Mouse (Mus musculus): ENCODE results near the gene Sgip1. TPM values are rescaled to one million over a fixed set of nuclear protein-coding genes. Genes with fewer than 3 reads are reported as not detected.

Sgip1 gene
- polyA plus RNA-seq, 1 experiment from 2014 or later: 0.60 TPM

DNA sequence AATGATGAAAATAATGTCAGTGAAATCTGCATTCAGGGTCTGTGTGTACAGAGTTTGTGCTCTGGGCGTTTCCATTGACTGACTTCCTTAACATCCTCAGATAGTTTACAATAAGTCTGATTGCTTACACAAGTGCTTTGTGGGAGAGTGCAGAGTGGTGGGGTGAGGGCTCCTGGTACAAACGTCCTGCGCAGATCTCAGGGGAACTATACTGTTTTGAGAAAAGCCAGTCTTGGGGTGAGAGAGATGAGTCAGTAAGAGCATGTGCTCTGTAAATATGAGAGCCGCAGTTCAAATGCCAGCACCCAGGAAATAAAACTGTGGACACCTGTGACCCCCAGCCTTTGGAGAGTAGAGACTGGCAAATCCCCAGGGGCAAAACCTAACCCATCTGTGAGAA is 80.7 kb downstream of the Sgip1 start:
- Histone ChIP-seq H3K36me3 (replicated peaks; ENCODE audit: insufficient read depth, low read length) (no peaks in the 10 kb centered on the region), H3K9me3 (ENCODE audit: low read length) (no peaks in the 10 kb centered on the region), H3K4me1 (ENCODE audit: insufficient read depth) (no peaks in the 10 kb centered on the region), H3K9ac (replicated peaks) (no peak overlapping the region), H3K4me3 (ENCODE audit: low read depth, low read length) (no peak overlapping the region), H3K27me3 (ENCODE audit: insufficient read depth, low read length) (no peaks in the 10 kb centered on the region), H3K27ac (ENCODE audit: low read depth) (no peak overlapping the region), H3K4me2 (ENCODE audit: low read depth, low read length) (no peak overlapping the region)
- no peak for ATAC-seq
- DNase-seq: no peak
- 61% methylated on average over 4 of the region's 4 CpGs for WGBS (ENCODE audit: insufficient replicate concordance)
- no peak for TF ChIP-seq CTCF (IDR thresholded peaks at IDR 0.05; ENCODE audit: low read depth)
- TF ChIP-seq EP300 (IDR thresholded peaks at IDR 0.05; ENCODE audit: low read depth): no peak

DNA sequence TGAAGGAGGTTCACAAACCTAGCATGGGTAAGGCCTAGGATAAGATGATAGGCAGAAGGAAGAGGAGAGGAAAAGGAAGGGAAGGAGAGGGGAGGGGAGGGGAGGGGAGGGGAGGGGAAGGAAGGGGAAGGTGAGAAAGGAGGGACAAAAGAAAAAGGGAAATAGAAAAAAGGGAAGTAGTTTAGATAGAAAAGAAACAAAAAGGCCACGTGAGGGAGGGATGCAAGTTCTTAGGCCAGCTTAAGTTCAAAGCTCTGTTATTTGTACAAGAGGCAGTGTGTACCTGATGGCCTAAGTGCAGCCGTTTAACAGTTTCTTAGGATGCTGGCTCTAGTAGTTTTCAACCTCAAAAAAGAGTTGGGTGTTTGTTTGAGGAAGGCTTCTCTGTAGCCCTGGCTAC is 83.4 kb downstream of the Sgip1 start:
- Histone ChIP-seq H3K36me3 (replicated peaks; ENCODE audit: insufficient read depth, low read length) (no peaks in the 10 kb centered on the region), H3K4me2 (ENCODE audit: low read depth, low read length) (no peak overlapping the region), H3K9ac (replicated peaks) (no peak overlapping the region), H3K9me3 (ENCODE audit: low read length) (no peaks in the 10 kb centered on the region), H3K4me1 (ENCODE audit: insufficient read depth) (no peaks in the 10 kb centered on the region), H3K4me3 (ENCODE audit: low read depth, low read length) (no peak overlapping the region), H3K27ac (ENCODE audit: low read depth) (no peak overlapping the region), H3K27me3 (ENCODE audit: insufficient read depth, low read length) (no peaks in the 10 kb centered on the region)
- TF ChIP-seq CTCF (IDR thresholded peaks at IDR 0.05; ENCODE audit: low read depth) (no peak), EP300 (IDR thresholded peaks at IDR 0.05; ENCODE audit: low read depth) (no peak)
- ATAC-seq (no peak), DNase-seq (no peak)
- 37% methylated on average over 2 of the region's 2 CpGs for WGBS (ENCODE audit: insufficient replicate concordance)

DNA sequence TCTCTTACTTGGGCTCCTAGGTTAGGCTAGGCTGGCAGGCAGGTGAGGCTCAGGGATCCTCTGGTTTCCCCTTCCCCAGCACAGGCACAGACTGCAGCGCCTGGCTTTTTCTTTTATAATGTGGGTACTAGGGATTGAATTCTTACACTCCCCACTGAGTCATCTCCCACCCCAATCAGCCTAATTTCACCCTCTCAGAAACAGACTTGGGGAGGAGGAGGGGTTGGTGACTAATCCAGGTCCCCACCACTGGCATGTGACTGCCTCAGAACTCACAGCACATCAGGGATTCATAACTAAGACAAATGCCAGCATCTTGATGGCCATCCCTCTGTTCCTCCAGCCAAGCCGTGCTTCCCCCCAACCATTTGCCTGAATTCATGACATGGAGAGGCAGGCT is 85.1 kb downstream of the Sgip1 start:
- WGBS (ENCODE audit: insufficient replicate concordance): 75% methylated on average over 2 of the region's 2 CpGs

DNA sequence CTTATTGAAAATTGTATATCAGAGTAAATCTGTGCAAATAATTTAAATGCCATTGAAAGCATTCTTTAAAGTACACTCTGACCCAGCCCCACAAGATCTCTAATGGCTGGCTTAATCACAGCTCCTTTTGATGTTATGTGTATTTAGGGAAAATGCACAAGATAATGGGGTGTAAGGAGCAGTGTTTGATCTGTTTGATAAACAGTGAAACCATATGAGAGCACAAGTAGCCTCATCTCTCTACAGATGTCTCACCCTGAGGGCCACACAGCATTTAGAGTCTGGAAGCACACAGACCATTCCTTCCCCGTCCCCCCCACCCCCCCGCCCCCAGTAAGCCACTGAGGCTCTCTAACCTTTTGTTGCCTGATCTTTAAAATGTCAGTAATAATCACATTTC is 87.4 kb downstream of the Sgip1 start:
- WGBS (ENCODE audit: insufficient replicate concordance): 76% methylated on average over 2 of the region's 2 CpGs
- H3K36me3 ChIP-seq (replicated peaks; ENCODE audit: insufficient read depth, low read length): no peaks in the 10 kb centered on the region
- no peak for ATAC-seq
- no peak overlapping the region for H3K9ac ChIP-seq (replicated peaks)
- DNase-seq: no peak
- no peak for TF ChIP-seq EP300 (IDR thresholded peaks at IDR 0.05; ENCODE audit: low read depth)
- TF ChIP-seq CTCF (IDR thresholded peaks at IDR 0.05; ENCODE audit: low read depth): no peak
- no peak overlapping the region for H3K4me3 ChIP-seq (ENCODE audit: low read depth, low read length)
- H3K27me3 ChIP-seq (ENCODE audit: insufficient read depth, low read length): no peaks in the 10 kb centered on the region
- H3K4me1 ChIP-seq (ENCODE audit: insufficient read depth): no peaks in the 10 kb centered on the region
- H3K27ac ChIP-seq (ENCODE audit: low read depth): no peak overlapping the region
- H3K4me2 ChIP-seq (ENCODE audit: low read depth, low read length): no peak overlapping the region
- no peaks in the 10 kb centered on the region for H3K9me3 ChIP-seq (ENCODE audit: low read length)

More for the DNA sequence above, 85.1 kb downstream of the Sgip1 start:
- Histone ChIP-seq H3K36me3 (replicated peaks; ENCODE audit: insufficient read depth, low read length) (no peaks in the 10 kb centered on the region), H3K27ac (ENCODE audit: low read depth) (no peak overlapping the region), H3K4me2 (ENCODE audit: low read depth, low read length) (no peak overlapping the region), H3K4me3 (ENCODE audit: low read depth, low read length) (no peak overlapping the region), H3K9me3 (ENCODE audit: low read length) (no peaks in the 10 kb centered on the region), H3K9ac (replicated peaks) (no peak overlapping the region), H3K4me1 (ENCODE audit: insufficient read depth) (no peaks in the 10 kb centered on the region), H3K27me3 (ENCODE audit: insufficient read depth, low read length) (no peaks in the 10 kb centered on the region)
- ATAC-seq: no peak
- TF ChIP-seq EP300 (IDR thresholded peaks at IDR 0.05; ENCODE audit: low read depth) (no peak), CTCF (IDR thresholded peaks at IDR 0.05; ENCODE audit: low read depth) (no peak)
- no peak for DNase-seq

- DNase-seq (no peak), ATAC-seq (no peak)
- Histone ChIP-seq H3K4me3 (ENCODE audit: low read depth, low read length) (no peak overlapping the region), H3K9me3 (ENCODE audit: low read length) (no peaks in the 10 kb centered on the region), H3K36me3 (replicated peaks; ENCODE audit: insufficient read depth, low read length) (no peaks in the 10 kb centered on the region), H3K4me1 (ENCODE audit: insufficient read depth) (no peaks in the 10 kb centered on the region), H3K4me2 (ENCODE audit: low read depth, low read length) (no peak overlapping the region), H3K27ac (ENCODE audit: low read depth) (no peak overlapping the region), H3K9ac (replicated peaks) (no peak overlapping the region), H3K27me3 (ENCODE audit: insufficient read depth, low read length) (no peaks in the 10 kb centered on the region)
- TF ChIP-seq CTCF (IDR thresholded peaks at IDR 0.05; ENCODE audit: low read depth): no peak
- no peak for TF ChIP-seq EP300 (IDR thresholded peaks at IDR 0.05; ENCODE audit: low read depth)
- 81% methylated on average over 1 of the region's 1 CpGs for WGBS (ENCODE audit: insufficient replicate concordance)
Measured at GRCm38 (mm10) chr4:102833191-102833590, 92.1 kb downstream of the Sgip1 start.

DNA sequence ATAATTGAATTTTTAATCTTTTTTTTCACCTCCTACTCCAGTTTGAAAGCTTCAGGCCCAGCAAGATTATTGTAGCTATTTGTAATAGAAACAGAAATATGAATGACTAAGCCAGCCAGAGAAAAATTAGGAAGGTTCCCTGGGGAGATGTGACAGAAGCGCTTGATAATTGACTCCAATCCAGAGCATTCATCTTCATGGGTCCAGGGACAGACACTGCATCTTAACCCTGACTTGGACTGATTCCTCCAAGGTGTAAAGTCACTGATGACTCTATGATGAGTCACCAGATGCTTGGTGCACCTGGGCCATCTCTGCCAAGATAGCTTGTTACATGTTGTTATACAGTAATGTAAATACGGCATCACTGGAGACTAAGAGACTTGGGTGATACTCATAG is 92.6 kb downstream of the Sgip1 start:
- 82% methylated on average over 2 of the region's 2 CpGs for WGBS (ENCODE audit: insufficient replicate concordance)

GRCm38 (mm10) chr4:102834710-102835109 is 93.6 kb downstream of the Sgip1 start:
- Histone ChIP-seq H3K36me3 (replicated peaks; ENCODE audit: insufficient read depth, low read length) (no peaks in the 10 kb centered on the region), H3K4me3 (ENCODE audit: low read depth, low read length) (no peak overlapping the region), H3K4me2 (ENCODE audit: low read depth, low read length) (no peak overlapping the region), H3K27ac (ENCODE audit: low read depth) (no peak overlapping the region), H3K4me1 (ENCODE audit: insufficient read depth) (no peaks in the 10 kb centered on the region), H3K9ac (replicated peaks) (no peak overlapping the region), H3K9me3 (ENCODE audit: low read length) (no peaks in the 10 kb centered on the region), H3K27me3 (ENCODE audit: insufficient read depth, low read length) (no peaks in the 10 kb centered on the region)
- no peak for TF ChIP-seq EP300 (IDR thresholded peaks at IDR 0.05; ENCODE audit: low read depth)
- TF ChIP-seq CTCF (IDR thresholded peaks at IDR 0.05; ENCODE audit: low read depth): no peak
- ATAC-seq: no peak
- no peak for DNase-seq
- 75% methylated on average over 1 of the region's 1 CpGs for WGBS (ENCODE audit: insufficient replicate concordance)

More for the DNA sequence above, 92.6 kb downstream of the Sgip1 start:
- Histone ChIP-seq H3K27ac (ENCODE audit: low read depth) (no peak overlapping the region), H3K4me2 (ENCODE audit: low read depth, low read length) (no peak overlapping the region), H3K4me1 (ENCODE audit: insufficient read depth) (no peaks in the 10 kb centered on the region), H3K4me3 (ENCODE audit: low read depth, low read length) (no peak overlapping the region), H3K36me3 (replicated peaks; ENCODE audit: insufficient read depth, low read length) (no peaks in the 10 kb centered on the region), H3K27me3 (ENCODE audit: insufficient read depth, low read length) (no peaks in the 10 kb centered on the region), H3K9me3 (ENCODE audit: low read length) (no peaks in the 10 kb centered on the region), H3K9ac (replicated peaks) (no peak overlapping the region)
- TF ChIP-seq CTCF (IDR thresholded peaks at IDR 0.05; ENCODE audit: low read depth): no peak
- no peak for TF ChIP-seq EP300 (IDR thresholded peaks at IDR 0.05; ENCODE audit: low read depth)
- ATAC-seq: no peak
- DNase-seq: no peak
